Mouse (Mus musculus): ENCODE data around the gene Tjp1. TPM values are rescaled to one million over a fixed set of nuclear protein-coding genes. Genes with fewer than 3 reads are reported as not detected.

Tjp1 gene
- polyA plus RNA-seq, 1 experiment from 2014 or later: 21.2 TPM

GRCm38 (mm10) chr7:65406427-65406826 lies 121.2 kb downstream of the Tjp1 start:
- no peak overlapping the region for H3K4me3 ChIP-seq
- H3K36me3 ChIP-seq: no peaks in the 10 kb centered on the region
- no peaks in the 10 kb centered on the region for H3K27me3 ChIP-seq (replicated peaks)
- no peak overlapping the region for H3K27ac ChIP-seq (replicated peaks)
- H3K4me2 ChIP-seq: no peak overlapping the region
- H3K9me3 ChIP-seq: no peaks in the 10 kb centered on the region
- H3K4me1 ChIP-seq: no peaks in the 10 kb centered on the region
- H3K9ac ChIP-seq: no peak overlapping the region
- 70% methylated on average over 3 of the region's 3 CpGs for WGBS
- no peak for ATAC-seq (ENCODE audit: extremely low read depth, insufficient number of reproducible peaks, low FRiP score, low TSS enrichment)

GRCm38 (mm10) chr7:65402516-65402915 lies 125.1 kb downstream of the Tjp1 start:
- Histone ChIP-seq H3K4me3 (no peak overlapping the region), H3K4me2 (no peak overlapping the region), H3K9ac (no peak overlapping the region), H3K9me3 (no peaks in the 10 kb centered on the region), H3K4me1 (no peaks in the 10 kb centered on the region), H3K27ac (replicated peaks) (no peak overlapping the region), H3K36me3 (no peaks in the 10 kb centered on the region), H3K27me3 (replicated peaks) (no peaks in the 10 kb centered on the region)
- WGBS: 85% methylated on average over 5 of the region's 5 CpGs
- ATAC-seq (ENCODE audit: extremely low read depth, insufficient number of reproducible peaks, low FRiP score, low TSS enrichment): no peak

DNA sequence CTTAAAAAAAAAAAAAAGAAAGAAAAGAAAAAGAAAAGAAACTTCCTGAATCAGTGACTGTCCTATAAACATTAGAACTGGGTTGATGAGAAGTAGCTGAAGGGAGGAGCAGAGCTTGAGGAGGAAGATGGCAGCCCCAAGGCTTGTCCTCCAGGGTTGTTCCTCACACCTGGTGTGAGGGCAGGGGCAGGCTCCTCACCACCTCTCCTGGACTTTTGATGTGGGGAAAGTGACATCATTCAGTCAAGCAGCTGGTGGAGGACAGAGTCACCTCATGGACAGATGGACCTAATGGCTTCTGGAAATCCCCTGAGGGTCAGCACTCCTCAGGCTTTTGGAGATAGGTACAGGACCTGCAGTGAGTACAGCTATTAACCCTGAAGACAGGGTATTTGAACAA lies 126.0 kb downstream of the Tjp1 start:
- no peak overlapping the region for H3K27ac ChIP-seq (replicated peaks)
- no peaks in the 10 kb centered on the region for H3K36me3 ChIP-seq
- H3K9me3 ChIP-seq: no peaks in the 10 kb centered on the region
- no peak for ATAC-seq (ENCODE audit: extremely low read depth, insufficient number of reproducible peaks, low FRiP score, low TSS enrichment)
- no peak overlapping the region for H3K4me3 ChIP-seq
- H3K4me2 ChIP-seq: no peak overlapping the region
- H3K27me3 ChIP-seq (replicated peaks): no peaks in the 10 kb centered on the region
- H3K4me1 ChIP-seq: no peaks in the 10 kb centered on the region
- H3K9ac ChIP-seq: no peak overlapping the region

DNA sequence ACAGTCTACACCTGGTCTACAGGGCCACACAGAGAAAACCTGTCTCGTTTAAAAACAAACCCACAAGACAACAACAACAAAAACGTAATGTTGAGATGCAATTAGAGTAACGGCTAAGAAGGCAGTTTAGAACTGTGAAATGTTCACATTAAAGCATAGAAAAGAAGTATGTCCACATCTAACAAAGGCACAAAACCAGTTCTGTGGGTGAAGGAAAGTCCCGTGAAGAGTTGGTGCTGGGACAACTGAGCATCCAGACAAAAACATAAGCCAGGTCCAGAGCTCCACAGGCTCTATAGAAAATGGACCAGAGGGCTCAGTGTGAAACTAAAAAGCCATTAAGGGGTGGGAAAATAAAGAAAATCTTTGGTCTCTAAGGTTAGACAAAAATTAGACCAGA lies 131.7 kb downstream of the Tjp1 start:
- Histone ChIP-seq H3K4me3 (no peak overlapping the region), H3K4me2 (no peak overlapping the region), H3K27ac (replicated peaks) (no peak overlapping the region), H3K9ac (no peak overlapping the region), H3K36me3 (no peaks in the 10 kb centered on the region), H3K9me3 (no peaks in the 10 kb centered on the region), H3K4me1 (peaks cover 24% of the 10 kb centered on the region), H3K27me3 (replicated peaks) (no peaks in the 10 kb centered on the region)
- no peak for ATAC-seq (ENCODE audit: extremely low read depth, insufficient number of reproducible peaks, low FRiP score, low TSS enrichment)
- WGBS: 81% methylated on average over 4 of the region's 4 CpGs

- Histone ChIP-seq H3K4me1 (peaks cover 24% of the 10 kb centered on the region), H3K27ac (replicated peaks) (peak overlapping the region; percentile 32; the same call in 1 of the 2 replicates), H3K27me3 (replicated peaks) (no peaks in the 10 kb centered on the region), H3K4me3 (no peak overlapping the region), H3K4me2 (no peak overlapping the region), H3K36me3 (no peaks in the 10 kb centered on the region), H3K9ac (no peak overlapping the region), H3K9me3 (no peaks in the 10 kb centered on the region)
- WGBS: 47% methylated on average over 5 of the region's 5 CpGs
- ATAC-seq (ENCODE audit: extremely low read depth, insufficient number of reproducible peaks, low FRiP score, low TSS enrichment): no peak
Observed at GRCm38 (mm10) chr7:65395166-65395565, 132.4 kb downstream of the Tjp1 start.

GRCm38 (mm10) chr7:65394672-65395071 lies 132.9 kb downstream of the Tjp1 start:
- no peak overlapping the region for H3K4me3 ChIP-seq
- no peaks in the 10 kb centered on the region for H3K36me3 ChIP-seq
- H3K4me2 ChIP-seq: no peak overlapping the region
- no peaks in the 10 kb centered on the region for H3K27me3 ChIP-seq (replicated peaks)
- peaks cover 24% of the 10 kb centered on the region for H3K4me1 ChIP-seq
- WGBS: 38% methylated on average over 2 of the region's 2 CpGs
- H3K9ac ChIP-seq: no peak overlapping the region
- H3K27ac ChIP-seq (replicated peaks): peak overlapping the region; percentile 32; the same call in 1 of the 2 replicates
- no peaks in the 10 kb centered on the region for H3K9me3 ChIP-seq
- ATAC-seq (ENCODE audit: extremely low read depth, insufficient number of reproducible peaks, low FRiP score, low TSS enrichment): no peak

- ATAC-seq (ENCODE audit: extremely low read depth, insufficient number of reproducible peaks, low FRiP score, low TSS enrichment): no peak
- Histone ChIP-seq H3K27me3 (replicated peaks) (no peaks in the 10 kb centered on the region), H3K9ac (peak overlapping the region; percentile 74), H3K36me3 (no peaks in the 10 kb centered on the region), H3K27ac (replicated peaks) (peak overlapping the region; percentile 45), H3K4me1 (peaks cover 24% of the 10 kb centered on the region), H3K4me2 (peak overlapping the region; percentile 65), H3K4me3 (peak overlapping the region; percentile 32), H3K9me3 (no peaks in the 10 kb centered on the region)
- WGBS: 9% methylated on average over 17 of the region's 17 CpGs
Observed at GRCm38 (mm10) chr7:65393704-65394452, 133.7 kb downstream of the Tjp1 start.

DNA sequence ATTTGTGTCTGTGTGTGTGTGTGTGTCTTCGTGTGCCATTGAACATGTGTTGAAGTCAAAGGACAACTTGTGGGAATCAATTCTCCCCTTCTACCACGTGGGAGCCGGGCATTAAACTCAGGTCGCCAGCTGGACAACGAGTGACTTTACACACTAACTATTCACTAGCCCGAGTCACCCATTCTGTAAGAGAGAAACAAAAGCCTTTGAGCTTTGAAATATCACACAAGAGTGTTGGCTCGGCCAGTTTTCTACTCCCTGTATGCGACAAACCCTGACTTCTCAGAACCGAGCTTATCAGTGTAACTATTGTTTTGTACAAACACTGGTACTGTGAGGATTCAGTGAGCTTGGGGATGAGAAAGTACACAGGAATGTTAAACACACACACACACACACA lies 134.6 kb downstream of the Tjp1 start:
- ATAC-seq (ENCODE audit: extremely low read depth, insufficient number of reproducible peaks, low FRiP score, low TSS enrichment): no peak
- Histone ChIP-seq H3K27ac (replicated peaks) (no peak overlapping the region), H3K9me3 (no peaks in the 10 kb centered on the region), H3K4me1 (peaks cover 30% of the 10 kb centered on the region), H3K9ac (no peak overlapping the region), H3K4me2 (no peak overlapping the region), H3K4me3 (no peak overlapping the region), H3K27me3 (replicated peaks) (no peaks in the 10 kb centered on the region), H3K36me3 (no peaks in the 10 kb centered on the region)
- 63% methylated on average over 9 of the region's 9 CpGs for WGBS

DNA sequence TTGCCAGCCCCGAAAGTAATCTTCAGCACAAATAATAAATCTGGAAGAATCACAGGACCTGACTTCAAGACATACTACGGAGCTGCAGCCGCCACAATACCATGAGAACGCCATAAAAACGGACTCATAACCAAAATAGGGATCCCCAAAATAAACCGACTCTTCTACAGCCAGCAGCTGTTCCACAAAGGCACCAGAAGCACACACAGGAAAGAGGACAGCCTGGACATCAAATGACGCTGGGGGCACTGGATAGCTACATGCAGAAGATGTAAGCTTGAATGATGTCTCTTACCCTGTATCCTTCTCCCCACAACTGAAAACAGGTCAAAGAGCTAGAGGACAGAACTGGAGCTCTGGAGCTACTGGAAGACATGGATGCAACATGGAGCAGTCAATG lies 138.0 kb downstream of the Tjp1 start:
- 83% methylated on average over 7 of the region's 7 CpGs for whole genome bisulfite sequencing
- Histone ChIP-seq H3K27me3 (replicated peaks) (no peaks in the 10 kb centered on the region), H3K9ac (no peak overlapping the region), H3K9me3 (no peaks in the 10 kb centered on the region), H3K4me2 (no peak overlapping the region), H3K4me1 (peaks cover 29% of the 10 kb centered on the region), H3K36me3 (no peaks in the 10 kb centered on the region), H3K27ac (replicated peaks) (no peak overlapping the region), H3K4me3 (no peak overlapping the region)
- ATAC-seq (ENCODE audit: extremely low read depth, insufficient number of reproducible peaks, low FRiP score, low TSS enrichment): no peak

- peak overlapping the region; percentile 33 for H3K4me2 ChIP-seq
- H3K9me3 ChIP-seq: no peaks in the 10 kb centered on the region
- no peak for ATAC-seq (ENCODE audit: extremely low read depth, insufficient number of reproducible peaks, low FRiP score, low TSS enrichment)
- H3K36me3 ChIP-seq: no peaks in the 10 kb centered on the region
- no peak overlapping the region for H3K4me3 ChIP-seq
- peaks cover 18% of the 10 kb centered on the region for H3K4me1 ChIP-seq
- no peaks in the 10 kb centered on the region for H3K27me3 ChIP-seq (replicated peaks)
- 64% methylated on average over 8 of the region's 8 CpGs for WGBS
- 0 out of 2 replicates have a peak overlapping the region, but pooled peaks have one; percentile 8 for H3K9ac ChIP-seq
- peak overlapping the region; percentile 77 for H3K27ac ChIP-seq (replicated peaks)
Observed at GRCm38 (mm10) chr7:65388243-65389013, 139.2 kb downstream of the Tjp1 start.

- no peaks in the 10 kb centered on the region for H3K27me3 ChIP-seq (replicated peaks)
- H3K4me1 ChIP-seq: peaks cover 22% of the 10 kb centered on the region
- H3K9ac ChIP-seq: 0 out of 2 replicates have a peak overlapping the region, but pooled peaks have one; percentile 8
- WGBS: 76% methylated on average over 7 of the region's 7 CpGs
- no peak overlapping the region for H3K4me2 ChIP-seq
- H3K36me3 ChIP-seq: no peaks in the 10 kb centered on the region
- no peak overlapping the region for H3K4me3 ChIP-seq
- no peaks in the 10 kb centered on the region for H3K9me3 ChIP-seq
- peak overlapping the region; percentile 77 for H3K27ac ChIP-seq (replicated peaks)
- ATAC-seq (ENCODE audit: extremely low read depth, insufficient number of reproducible peaks, low FRiP score, low TSS enrichment): no peak
Observed at GRCm38 (mm10) chr7:65387560-65388175, 139.9 kb downstream of the Tjp1 start.

Measured in heart, embryonic 13.5 days (tissue).